Mouse (Mus musculus): ENCODE measurements at regions not wholly inside any gene's neighbourhood (a gene's known extent, or its start where the extent isn't known, plus 50 kb on each side); places are given as distances from the start of the nearest gene placed in this dataset.

DNA sequence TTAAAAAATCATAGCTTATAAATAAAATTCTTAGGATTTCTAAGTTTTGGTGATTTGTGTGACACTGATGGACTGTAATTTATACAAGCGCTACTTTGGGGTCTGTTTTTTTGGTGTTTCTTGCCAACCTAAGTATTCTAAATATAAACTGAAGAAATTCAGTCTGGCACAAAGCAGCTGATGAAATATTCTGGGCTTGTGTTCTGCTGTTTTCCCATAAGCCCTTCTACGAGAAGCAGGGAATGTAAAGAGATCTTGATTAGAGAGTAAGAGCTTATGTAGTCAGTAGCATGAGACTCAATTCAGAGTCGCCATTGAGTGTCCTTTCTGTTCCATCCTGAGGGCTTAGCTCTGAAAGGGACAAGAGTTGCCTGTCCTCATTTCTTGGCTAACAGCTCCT lies 1046.9 kb downstream of the Car8 start:
- Histone ChIP-seq H3K36me3 (ENCODE audit: control insufficient read depth, insufficient read depth) (no peaks in the 10 kb centered on the region), H3K9me3 (replicated peaks; ENCODE audit: control insufficient read depth, low read length) (no peaks in the 10 kb centered on the region), H3K4me3 (ENCODE audit: low read depth, low read length) (no peak overlapping the region), H3K9ac (ENCODE audit: low read depth, low read length) (no peak overlapping the region), H3K27ac (ENCODE audit: low read length) (no peak overlapping the region), H3K4me1 (ENCODE audit: control insufficient read depth, low read depth, low read length) (no peaks in the 10 kb centered on the region), H3K4me2 (ENCODE audit: low read depth, low read length) (no peak overlapping the region), H3K27me3 (ENCODE audit: control insufficient read depth, insufficient read depth, low read depth, low read length) (no peaks in the 10 kb centered on the region)
- no peak for ATAC-seq (ENCODE audit: low read depth)
- WGBS (ENCODE audit: insufficient replicate concordance) = 61% methylated on average over 3 of the region's 3 CpGs

DNA sequence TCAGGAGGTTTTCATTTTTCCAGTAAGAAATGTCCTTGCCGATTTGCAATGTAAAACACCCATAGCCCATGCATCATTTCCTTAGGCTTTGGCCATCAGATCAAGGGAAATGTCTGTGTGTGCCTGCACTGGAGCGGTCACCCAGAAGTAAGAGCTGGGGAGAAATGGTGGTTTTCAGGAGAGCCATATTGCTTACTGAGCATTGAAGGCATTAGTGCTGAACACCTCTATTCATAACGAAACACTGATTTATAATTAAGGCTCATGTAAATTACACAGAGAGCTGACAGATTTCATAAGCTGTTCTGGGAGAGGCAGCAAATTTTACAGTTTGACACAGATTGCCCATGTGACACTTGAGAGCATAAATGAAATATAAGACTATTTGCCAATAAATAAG lies 1047.6 kb downstream of the Car8 start:
- Histone ChIP-seq H3K4me3 (ENCODE audit: low read depth, low read length) (no peak overlapping the region), H3K4me2 (ENCODE audit: low read depth, low read length) (no peak overlapping the region), H3K36me3 (ENCODE audit: control insufficient read depth, insufficient read depth) (no peaks in the 10 kb centered on the region), H3K9me3 (replicated peaks; ENCODE audit: control insufficient read depth, low read length) (no peaks in the 10 kb centered on the region), H3K9ac (ENCODE audit: low read depth, low read length) (no peak overlapping the region), H3K27ac (ENCODE audit: low read length) (no peak overlapping the region), H3K27me3 (ENCODE audit: control insufficient read depth, insufficient read depth, low read depth, low read length) (no peaks in the 10 kb centered on the region), H3K4me1 (ENCODE audit: control insufficient read depth, low read depth, low read length) (no peaks in the 10 kb centered on the region)
- no peak for ATAC-seq (ENCODE audit: low read depth)
- WGBS (ENCODE audit: insufficient replicate concordance) = 75% methylated on average over 3 of the region's 3 CpGs

DNA sequence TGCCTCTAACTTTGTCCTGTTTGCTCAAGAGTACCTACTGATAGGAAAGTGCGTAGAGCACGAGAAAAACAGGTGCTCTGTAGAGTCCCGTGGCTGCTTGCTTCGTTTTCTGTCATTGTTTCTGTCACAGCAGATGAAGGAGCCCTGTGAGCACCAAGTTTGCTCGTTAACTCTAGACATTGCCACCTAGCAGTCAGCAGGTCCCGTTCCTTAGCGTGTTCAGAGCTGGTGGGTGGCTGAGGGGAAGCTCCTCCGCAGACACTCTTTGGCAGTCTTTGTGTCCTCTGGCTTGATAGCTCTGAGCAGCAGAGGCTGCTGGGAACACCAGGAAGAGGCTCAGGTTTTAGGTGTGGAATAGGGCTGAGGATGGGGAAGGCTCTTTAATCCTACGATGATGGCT lies 1063.8 kb downstream of the Car8 start:
- no peak for ATAC-seq (ENCODE audit: low read depth)
- 56% methylated on average over 9 of the region's 9 CpGs for WGBS (ENCODE audit: insufficient replicate concordance)
- Histone ChIP-seq H3K27me3 (ENCODE audit: control insufficient read depth, insufficient read depth, low read depth, low read length) (no peaks in the 10 kb centered on the region), H3K9ac (ENCODE audit: low read depth, low read length) (no peak overlapping the region), H3K4me3 (ENCODE audit: low read depth, low read length) (no peak overlapping the region), H3K27ac (ENCODE audit: low read length) (no peak overlapping the region), H3K9me3 (replicated peaks; ENCODE audit: control insufficient read depth, low read length) (no peaks in the 10 kb centered on the region), H3K36me3 (ENCODE audit: control insufficient read depth, insufficient read depth) (no peaks in the 10 kb centered on the region), H3K4me2 (ENCODE audit: low read depth, low read length) (no peak overlapping the region), H3K4me1 (ENCODE audit: control insufficient read depth, low read depth, low read length) (no peaks in the 10 kb centered on the region)

DNA sequence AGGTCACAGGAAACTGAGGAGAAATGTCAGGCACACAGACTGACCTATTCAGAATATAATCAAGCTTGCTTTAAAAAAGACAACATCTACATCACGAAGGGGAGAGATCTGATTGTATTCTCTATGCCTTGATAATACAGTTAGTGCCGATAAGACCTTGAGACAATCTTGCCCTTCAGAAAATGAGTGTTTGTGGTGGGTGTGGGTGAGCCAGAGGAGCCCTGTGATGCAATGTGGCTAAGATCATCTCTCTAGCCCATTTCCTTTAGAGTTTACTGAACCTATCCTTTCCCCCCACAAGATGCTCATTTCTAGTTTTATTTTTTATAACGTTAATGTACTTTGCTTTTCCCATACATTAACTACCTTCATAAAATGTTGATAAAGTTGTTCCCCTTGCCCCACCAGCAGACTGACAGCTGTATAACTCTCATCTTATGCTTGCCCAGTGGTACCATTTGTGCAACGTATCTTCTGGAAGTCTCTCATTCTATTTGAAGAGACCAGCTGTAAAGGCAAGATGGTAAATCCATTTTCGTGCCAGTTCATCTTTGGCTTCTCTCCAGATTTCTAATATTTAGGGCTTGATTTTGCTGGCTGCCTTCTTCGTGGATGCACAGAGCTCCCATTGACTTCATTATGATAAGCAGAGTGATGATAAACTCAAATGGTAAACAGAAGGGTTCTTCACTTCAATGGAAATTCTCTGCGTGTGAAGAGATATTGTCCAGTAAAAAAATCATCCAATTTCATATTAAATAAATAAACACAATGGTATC lies 1066.1 kb downstream of the Car8 start:
- no peak for ATAC-seq (ENCODE audit: low read depth)
- Histone ChIP-seq H3K4me2 (ENCODE audit: low read depth, low read length) (no peak overlapping the region), H3K4me1 (ENCODE audit: control insufficient read depth, low read depth, low read length) (no peaks in the 10 kb centered on the region), H3K4me3 (ENCODE audit: low read depth, low read length) (no peak overlapping the region), H3K27me3 (ENCODE audit: control insufficient read depth, insufficient read depth, low read depth, low read length) (no peaks in the 10 kb centered on the region), H3K9me3 (replicated peaks; ENCODE audit: control insufficient read depth, low read length) (no peaks in the 10 kb centered on the region), H3K9ac (ENCODE audit: low read depth, low read length) (no peak overlapping the region), H3K27ac (ENCODE audit: low read length) (no peak overlapping the region), H3K36me3 (ENCODE audit: control insufficient read depth, insufficient read depth) (no peaks in the 10 kb centered on the region)
- 57% methylated on average over 7 of the region's 7 CpGs for WGBS (ENCODE audit: insufficient replicate concordance)

DNA sequence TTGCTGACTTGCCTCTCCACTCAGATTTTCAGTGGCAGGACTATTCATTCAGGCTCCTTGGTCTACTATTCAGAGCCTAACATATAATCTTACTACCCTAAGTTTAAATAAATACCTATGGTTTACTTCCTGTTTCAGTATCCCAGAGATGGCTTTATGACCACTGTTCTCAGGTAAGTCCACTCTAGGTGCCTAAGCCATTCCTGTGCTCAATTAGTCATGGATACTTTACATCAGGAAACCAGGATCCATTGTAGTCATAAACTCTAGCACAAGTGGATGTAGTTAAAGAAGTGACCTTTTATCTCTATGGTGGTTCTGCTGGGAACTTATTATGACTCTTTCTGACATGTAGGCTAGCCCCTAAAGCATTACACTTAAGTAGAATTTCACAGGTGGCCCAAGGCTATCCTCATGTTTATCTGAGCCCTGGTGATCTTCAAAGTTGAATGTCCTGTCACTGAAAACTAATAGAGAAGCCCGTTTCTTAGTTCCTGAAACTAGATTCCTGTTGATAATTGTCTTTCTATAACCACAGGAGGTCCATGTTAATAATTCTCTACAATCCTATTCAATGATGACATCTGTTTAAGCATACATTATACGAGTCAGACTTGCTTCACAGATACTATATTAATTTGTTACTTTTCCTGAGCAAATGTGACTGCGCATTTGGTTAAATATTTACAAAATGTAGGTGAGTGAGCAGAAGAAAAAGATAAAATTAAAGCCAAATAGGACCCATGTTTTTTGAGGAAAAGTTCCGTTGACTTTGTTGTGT lies 1067.0 kb downstream of the Car8 start:
- no peak for ATAC-seq (ENCODE audit: low read depth)
- H3K27ac ChIP-seq (ENCODE audit: low read length) = no peak overlapping the region
- no peak overlapping the region for H3K9ac ChIP-seq (ENCODE audit: low read depth, low read length)
- H3K36me3 ChIP-seq (ENCODE audit: control insufficient read depth, insufficient read depth) = no peaks in the 10 kb centered on the region
- no peak overlapping the region for H3K4me3 ChIP-seq (ENCODE audit: low read depth, low read length)
- WGBS (ENCODE audit: insufficient replicate concordance) = 53% methylated on average over 4 of the region's 4 CpGs
- no peaks in the 10 kb centered on the region for H3K27me3 ChIP-seq (ENCODE audit: control insufficient read depth, insufficient read depth, low read depth, low read length)
- H3K4me1 ChIP-seq (ENCODE audit: control insufficient read depth, low read depth, low read length) = no peaks in the 10 kb centered on the region
- H3K4me2 ChIP-seq (ENCODE audit: low read depth, low read length) = no peak overlapping the region
- no peaks in the 10 kb centered on the region for H3K9me3 ChIP-seq (replicated peaks; ENCODE audit: control insufficient read depth, low read length)

DNA sequence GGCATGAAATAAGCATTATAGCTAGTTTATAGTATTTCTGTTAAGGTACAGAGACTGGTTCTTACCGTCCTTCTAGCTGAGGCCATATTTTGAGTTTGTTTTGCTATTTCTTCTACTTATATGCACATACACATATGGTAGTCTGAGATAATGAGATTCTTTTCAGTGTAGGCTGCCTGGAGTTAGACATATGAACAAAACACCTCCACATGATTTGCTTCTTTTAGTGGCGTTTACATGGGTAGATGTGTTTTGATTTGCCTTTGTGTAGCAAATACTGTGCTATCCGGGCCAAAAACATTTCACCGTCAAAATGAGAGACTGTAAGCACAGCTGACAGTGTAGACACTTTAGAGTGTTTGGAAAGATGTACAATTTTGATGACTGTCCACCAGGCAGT lies 1077.4 kb downstream of the Car8 start:
- no peak overlapping the region for H3K27ac ChIP-seq (ENCODE audit: low read length)

DNA sequence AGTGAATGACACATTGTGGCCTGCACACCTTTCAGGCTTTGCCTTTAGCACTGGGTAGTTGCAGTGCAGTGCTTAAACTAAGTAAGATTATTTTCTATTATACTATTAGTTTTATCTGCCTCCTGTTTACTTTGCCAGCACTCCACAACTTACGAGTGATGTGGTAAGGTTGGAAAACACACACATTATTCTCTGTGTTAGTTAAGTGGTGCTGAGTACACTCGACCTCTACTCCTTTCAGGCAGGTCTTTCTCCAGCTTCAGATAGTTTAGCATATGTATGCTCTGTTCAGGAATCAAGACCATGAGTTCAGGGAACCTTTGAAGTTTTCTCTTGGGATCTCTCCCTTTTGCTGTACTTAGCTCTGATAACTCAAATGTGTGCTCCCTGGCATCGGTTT lies 1081.0 kb downstream of the Car8 start:
- 37% methylated on average over 3 of the region's 3 CpGs for WGBS (ENCODE audit: insufficient replicate concordance)
- Histone ChIP-seq H3K27ac (ENCODE audit: low read length) (no peak overlapping the region), H3K4me1 (ENCODE audit: control insufficient read depth, low read depth, low read length) (no peaks in the 10 kb centered on the region), H3K27me3 (ENCODE audit: control insufficient read depth, insufficient read depth, low read depth, low read length) (no peaks in the 10 kb centered on the region), H3K4me3 (ENCODE audit: low read depth, low read length) (no peak overlapping the region), H3K36me3 (ENCODE audit: control insufficient read depth, insufficient read depth) (no peaks in the 10 kb centered on the region), H3K4me2 (ENCODE audit: low read depth, low read length) (no peak overlapping the region), H3K9me3 (replicated peaks; ENCODE audit: control insufficient read depth, low read length) (no peaks in the 10 kb centered on the region), H3K9ac (ENCODE audit: low read depth, low read length) (no peak overlapping the region)
- ATAC-seq (ENCODE audit: low read depth) = no peak

More for the DNA sequence above, 1077.4 kb downstream of the Car8 start:
- H3K4me3 ChIP-seq (ENCODE audit: low read depth, low read length) = no peak overlapping the region
- H3K9me3 ChIP-seq (replicated peaks; ENCODE audit: control insufficient read depth, low read length) = no peaks in the 10 kb centered on the region
- no peak for ATAC-seq (ENCODE audit: low read depth)
- no peak overlapping the region for H3K4me2 ChIP-seq (ENCODE audit: low read depth, low read length)
- H3K27me3 ChIP-seq (ENCODE audit: control insufficient read depth, insufficient read depth, low read depth, low read length) = no peaks in the 10 kb centered on the region
- H3K36me3 ChIP-seq (ENCODE audit: control insufficient read depth, insufficient read depth) = no peaks in the 10 kb centered on the region
- no peaks in the 10 kb centered on the region for H3K4me1 ChIP-seq (ENCODE audit: control insufficient read depth, low read depth, low read length)
- no peak overlapping the region for H3K9ac ChIP-seq (ENCODE audit: low read depth, low read length)
- 67% methylated on average over 4 of the region's 4 CpGs for WGBS (ENCODE audit: insufficient replicate concordance)

DNA sequence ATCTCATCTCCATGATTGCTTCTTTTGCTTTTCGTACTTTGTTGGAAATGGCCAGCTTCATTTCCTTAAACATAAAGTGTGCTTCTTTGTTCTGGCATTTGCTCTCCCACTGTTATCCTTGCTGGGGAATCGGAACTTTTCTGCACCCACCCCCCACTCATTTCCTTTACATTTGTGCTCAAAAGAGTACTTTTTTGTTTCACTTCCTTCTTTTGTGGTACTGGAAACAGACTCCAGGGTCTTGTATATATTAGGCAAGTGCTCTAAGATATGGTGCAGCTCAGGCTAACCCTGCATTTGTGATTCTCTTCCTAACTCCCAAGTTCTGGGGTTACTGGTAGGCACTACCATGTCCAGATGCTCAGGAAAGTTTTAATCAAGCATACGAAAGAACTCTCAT lies 1084.6 kb downstream of the Car8 start:
- 50% methylated on average over 3 of the region's 3 CpGs for WGBS (ENCODE audit: insufficient replicate concordance)
- Histone ChIP-seq H3K4me3 (ENCODE audit: low read depth, low read length) (no peak overlapping the region), H3K27ac (ENCODE audit: low read length) (no peak overlapping the region), H3K4me2 (ENCODE audit: low read depth, low read length) (no peak overlapping the region), H3K27me3 (ENCODE audit: control insufficient read depth, insufficient read depth, low read depth, low read length) (no peaks in the 10 kb centered on the region), H3K9me3 (replicated peaks; ENCODE audit: control insufficient read depth, low read length) (no peaks in the 10 kb centered on the region), H3K9ac (ENCODE audit: low read depth, low read length) (no peak overlapping the region), H3K36me3 (ENCODE audit: control insufficient read depth, insufficient read depth) (no peaks in the 10 kb centered on the region), H3K4me1 (ENCODE audit: control insufficient read depth, low read depth, low read length) (no peaks in the 10 kb centered on the region)
- no peak for ATAC-seq (ENCODE audit: low read depth)

DNA sequence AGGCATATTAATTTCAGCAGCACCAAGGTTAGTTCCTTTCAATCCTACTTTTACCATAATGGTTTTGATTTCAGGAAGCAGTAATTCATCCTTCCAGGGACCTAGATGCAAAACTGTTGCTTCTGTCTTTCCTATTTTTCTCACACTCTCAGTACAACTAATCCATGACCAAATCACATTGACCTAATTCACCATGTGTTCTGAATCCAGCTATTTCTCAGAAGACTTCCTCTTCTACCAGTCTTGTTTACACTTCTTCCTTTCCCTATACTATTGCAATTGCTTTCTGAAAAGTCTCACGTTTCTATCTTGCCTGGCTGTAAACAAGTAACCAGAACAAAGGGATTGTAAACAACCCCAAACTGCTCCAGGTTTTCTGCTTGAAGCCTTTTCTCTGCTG lies 1085.0 kb downstream of the Car8 start:
- Histone ChIP-seq H3K27ac (ENCODE audit: low read length) (no peak overlapping the region), H3K9ac (ENCODE audit: low read depth, low read length) (no peak overlapping the region), H3K9me3 (replicated peaks; ENCODE audit: control insufficient read depth, low read length) (no peaks in the 10 kb centered on the region), H3K4me1 (ENCODE audit: control insufficient read depth, low read depth, low read length) (no peaks in the 10 kb centered on the region), H3K4me3 (ENCODE audit: low read depth, low read length) (no peak overlapping the region), H3K4me2 (ENCODE audit: low read depth, low read length) (no peak overlapping the region), H3K27me3 (ENCODE audit: control insufficient read depth, insufficient read depth, low read depth, low read length) (no peaks in the 10 kb centered on the region), H3K36me3 (ENCODE audit: control insufficient read depth, insufficient read depth) (no peaks in the 10 kb centered on the region)
- WGBS (ENCODE audit: insufficient replicate concordance) = 8% methylated on average over 1 of the region's 1 CpGs
- ATAC-seq (ENCODE audit: low read depth) = no peak

All from liver, embryonic 16.5 days (tissue).